Mouse (Mus musculus) adrenal gland, postnatal 10 days (tissue): ENCODE data around the gene Nprl2. TPM values are rescaled to one million over a fixed set of nuclear protein-coding genes. Genes with fewer than 3 reads are reported as not detected.
A peak's percentile ranks its signal among the peaks of the same experiment; 100 is the strongest.

Experiments
- DNase-seq: peaks from one replicate; pipeline ENCODE4 v3.0.0; 2021; ENCODE audit warnings: mixed read lengths
- total RNA-seq, 2 experiments: library from RNA; stranded (reverse); gene quantifications; 2 replicates each; pipeline ENCODE4 v1.2.3; 2021

Gene Nprl2
- total RNA-seq, 2 experiments from 2014 or later: 19.2 to 21.3 TPM

- DNase-seq: peak; percentile 58
Observed at GRCm38 (mm10) chr9:107534408-107535202, 7.4 kb upstream of the Nprl2 start.

DNA sequence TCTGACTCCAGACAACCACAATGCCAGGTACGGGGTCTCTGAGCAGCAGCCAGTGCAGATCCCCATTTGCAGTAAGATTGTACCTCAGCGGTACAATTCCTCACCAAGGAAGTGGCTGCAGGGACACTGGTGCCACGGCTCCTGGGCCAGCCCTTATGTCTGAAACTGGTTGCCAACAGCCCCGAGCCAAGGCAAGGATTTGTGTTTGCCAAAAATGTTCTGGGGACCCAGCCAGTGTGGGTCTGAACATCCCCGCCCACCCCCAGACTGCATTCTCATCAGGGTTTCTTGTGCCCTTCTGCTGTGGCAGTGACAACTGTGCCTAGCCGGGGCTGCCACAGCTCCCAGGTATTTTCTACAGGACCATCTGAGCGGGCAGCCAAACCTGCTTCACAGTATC is 3.8 kb upstream of the Nprl2 start:
- no peak for DNase-seq

DNA sequence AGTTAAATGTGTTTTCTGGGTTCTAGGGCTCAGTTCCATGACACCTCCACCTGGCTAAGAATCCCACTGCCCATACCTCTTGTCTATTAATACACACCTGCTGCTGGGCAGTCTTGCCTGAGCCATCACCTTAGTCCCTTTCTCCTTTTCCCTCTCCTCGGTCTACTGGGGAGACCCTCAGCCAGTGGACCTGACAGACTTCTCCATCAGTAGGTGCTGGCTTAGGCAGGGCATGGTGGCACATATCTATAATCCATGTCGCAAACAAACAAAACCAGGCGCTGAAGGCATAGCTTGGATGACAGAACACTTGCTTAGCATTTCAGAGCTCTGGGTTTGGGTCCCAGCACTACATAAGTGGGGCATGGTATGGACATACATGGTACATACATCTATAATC is 3.3 kb upstream of the Nprl2 start:
- no peak for DNase-seq

GRCm38 (mm10) chr9:107539940-107540339 is 2.1 kb upstream of the Nprl2 start:
- DNase-seq: no peak

GRCm38 (mm10) chr9:107540420-107540819 is 1.6 kb upstream of the Nprl2 start:
- DNase-seq: no peak

GRCm38 (mm10) chr9:107541005-107541404 is 1.0 kb upstream of the Nprl2 start:
- no peak for DNase-seq

DNA sequence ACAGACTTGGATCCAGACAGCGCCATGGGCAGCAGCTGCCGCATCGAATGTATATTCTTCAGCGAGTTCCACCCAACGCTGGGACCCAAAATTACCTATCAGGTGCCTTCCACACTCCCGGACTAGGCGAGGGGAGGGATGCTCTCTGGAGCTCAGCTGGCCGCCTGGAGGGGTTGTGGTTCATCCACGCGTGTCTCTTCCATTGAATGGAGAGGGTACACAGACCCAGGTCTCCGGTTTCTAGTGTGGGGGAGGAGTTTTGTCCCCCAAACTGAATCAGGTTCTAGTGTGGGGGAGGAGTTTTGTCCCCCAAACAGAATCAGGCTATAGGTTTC is 293 bp downstream of the Nprl2 start:
- no peak for DNase-seq

GRCm38 (mm10) chr9:107542721-107543120 is 695 bp downstream of the Nprl2 start:
- DNase-seq: no peak

GRCm38 (mm10) chr9:107543299-107543698 is 1.3 kb downstream of the Nprl2 start:
- DNase-seq: no peak

DNA sequence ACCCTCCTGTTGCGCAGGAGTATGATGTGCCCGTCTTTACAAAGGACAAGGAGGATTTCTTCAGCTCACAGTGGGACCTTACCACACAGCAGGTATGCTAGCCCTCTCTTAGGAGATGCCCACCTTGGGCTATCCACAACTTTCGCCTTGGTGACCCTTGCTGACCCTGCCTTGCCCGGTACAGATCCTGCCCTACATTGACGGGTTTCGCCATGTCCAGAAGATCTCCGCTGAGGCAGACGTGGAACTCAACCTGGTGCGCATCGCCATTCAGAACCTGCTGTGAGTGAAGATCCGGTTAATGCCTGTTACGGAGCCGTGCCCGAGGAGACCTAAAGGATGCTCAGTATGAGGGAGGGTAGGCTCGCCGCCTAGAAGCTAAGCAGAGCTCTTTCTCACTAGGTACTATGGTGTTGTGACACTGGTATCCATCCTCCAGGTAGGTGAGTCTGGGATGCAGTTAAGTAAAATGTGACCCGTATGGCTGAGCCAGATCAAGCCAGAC is 2.2 kb downstream of the Nprl2 start:
- DNase-seq: no peak

DNA sequence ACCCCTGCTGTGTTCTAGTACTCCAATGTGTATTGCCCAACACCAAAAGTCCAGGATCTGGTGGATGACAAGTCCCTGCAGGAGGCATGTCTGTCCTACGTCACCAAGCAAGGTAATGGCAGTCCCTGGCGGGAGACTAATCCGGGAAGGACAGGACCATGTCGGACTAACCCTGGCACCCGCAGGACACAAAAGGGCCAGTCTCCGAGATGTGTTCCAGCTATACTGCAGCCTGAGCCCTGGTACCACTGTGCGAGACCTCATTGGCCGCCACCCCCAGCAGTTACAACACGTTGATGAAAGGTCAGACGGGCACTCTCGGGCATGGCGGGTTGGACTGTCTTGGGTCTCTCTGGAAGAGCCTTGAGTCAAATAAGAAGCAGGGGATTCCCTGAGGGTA is 2.7 kb downstream of the Nprl2 start:
- DNase-seq: no peak

GRCm38 (mm10) chr9:107545199-107545598 is 3.2 kb downstream of the Nprl2 start:
- no peak for DNase-seq

DNA sequence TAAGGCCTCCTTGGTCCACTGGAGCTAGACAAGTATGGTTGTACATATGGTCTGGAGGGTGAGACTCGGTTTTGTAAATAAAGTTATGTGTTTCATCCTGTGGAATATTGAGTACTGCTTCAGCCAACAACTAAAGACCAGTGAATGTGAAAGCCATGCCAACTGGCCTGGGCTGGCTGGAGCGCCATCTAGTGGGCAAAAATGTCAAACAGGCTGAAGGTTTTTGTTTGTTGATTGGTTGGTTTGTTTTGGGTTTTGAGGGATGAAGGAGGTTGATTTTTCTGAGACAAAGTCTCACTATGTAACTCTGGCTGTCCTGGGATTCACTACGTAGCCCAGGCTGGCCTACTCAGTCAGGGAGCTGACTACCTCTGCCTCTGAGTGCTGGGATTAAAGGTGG is 3.6 kb downstream of the Nprl2 start:
- peak; percentile 88 for DNase-seq

- DNase-seq: peak; percentile 93
Observed at GRCm38 (mm10) chr9:107547026-107547425, 5.0 kb downstream of the Nprl2 start, which contains the start of gene Zmynd10. Gene Zmynd10, plus strand, starts transcription at chr9:107547298.

GRCm38 (mm10) chr9:107547957-107548356 is 5.9 kb downstream of the Nprl2 start:
- DNase-seq: no peak

- DNase-seq: no peak
Observed at GRCm38 (mm10) chr9:107548820-107549219, 6.8 kb downstream of the Nprl2 start.

DNA sequence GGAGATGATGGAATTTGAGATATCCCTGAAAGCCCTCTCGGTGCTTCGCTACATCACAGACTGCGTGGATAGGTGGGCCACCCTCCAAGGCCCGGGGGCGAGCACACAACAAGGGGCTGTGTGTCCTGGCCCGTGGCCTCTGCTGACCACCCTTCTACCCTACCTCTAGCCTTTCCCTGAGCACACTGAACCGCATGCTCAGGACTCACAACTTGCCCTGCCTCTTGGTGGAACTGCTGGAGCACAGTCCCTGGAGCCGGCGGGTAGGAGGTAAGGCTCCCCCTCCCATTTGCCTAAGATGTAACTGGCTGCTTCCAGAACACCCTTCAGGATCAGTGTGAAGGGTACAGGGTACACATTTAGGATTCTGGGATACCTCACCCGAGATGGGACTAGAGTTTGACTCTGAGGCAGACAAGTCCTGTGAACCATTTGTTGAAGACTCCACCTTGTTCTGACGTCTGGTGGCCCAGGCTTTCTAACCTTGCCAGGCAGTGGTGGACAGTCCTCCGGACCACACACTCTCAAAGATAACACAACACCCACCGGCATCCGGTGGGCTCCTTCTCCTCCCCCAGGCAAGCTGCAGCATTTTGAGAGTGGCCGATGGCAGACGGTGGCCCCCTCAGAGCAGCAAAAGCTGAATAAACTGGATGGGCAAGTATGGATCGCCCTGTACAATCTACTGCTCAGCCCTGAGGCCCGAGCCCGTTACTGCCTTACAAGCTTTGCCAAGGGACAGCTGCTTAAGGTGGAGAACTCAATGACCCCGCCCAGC is 7.5 kb downstream of the Nprl2 start:
- DNase-seq: no peak

DNA sequence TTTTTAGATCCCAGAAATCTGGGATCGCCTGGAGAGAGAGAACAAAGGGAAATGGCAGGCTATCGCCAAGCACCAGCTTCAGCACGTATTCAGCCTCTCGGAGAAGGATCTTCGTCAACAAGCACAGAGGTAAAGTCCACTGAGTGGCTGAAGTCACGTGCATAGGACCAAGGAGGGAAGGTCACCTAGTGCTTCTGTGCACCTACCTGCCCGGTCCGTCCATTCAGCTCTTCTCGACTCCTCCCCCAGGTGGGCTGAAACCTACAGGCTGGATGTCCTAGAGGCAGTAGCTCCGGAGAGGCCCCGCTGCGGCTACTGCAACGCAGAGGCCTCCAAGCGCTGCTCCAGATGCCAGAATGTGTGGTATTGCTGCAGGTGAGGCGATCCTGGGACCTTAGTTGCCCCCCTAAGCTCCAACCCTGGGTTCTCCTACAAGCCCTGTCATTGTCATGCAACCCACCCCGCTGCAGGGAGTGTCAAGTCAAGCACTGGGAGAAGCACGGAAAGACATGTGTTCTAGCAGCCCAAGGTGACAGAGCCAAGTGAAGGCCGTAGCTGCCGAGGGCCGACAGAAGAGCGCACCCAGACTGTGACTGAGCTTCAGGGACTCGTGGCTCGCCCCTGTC is 8.6 kb downstream of the Nprl2 start:
- DNase-seq: no peak

DNA sequence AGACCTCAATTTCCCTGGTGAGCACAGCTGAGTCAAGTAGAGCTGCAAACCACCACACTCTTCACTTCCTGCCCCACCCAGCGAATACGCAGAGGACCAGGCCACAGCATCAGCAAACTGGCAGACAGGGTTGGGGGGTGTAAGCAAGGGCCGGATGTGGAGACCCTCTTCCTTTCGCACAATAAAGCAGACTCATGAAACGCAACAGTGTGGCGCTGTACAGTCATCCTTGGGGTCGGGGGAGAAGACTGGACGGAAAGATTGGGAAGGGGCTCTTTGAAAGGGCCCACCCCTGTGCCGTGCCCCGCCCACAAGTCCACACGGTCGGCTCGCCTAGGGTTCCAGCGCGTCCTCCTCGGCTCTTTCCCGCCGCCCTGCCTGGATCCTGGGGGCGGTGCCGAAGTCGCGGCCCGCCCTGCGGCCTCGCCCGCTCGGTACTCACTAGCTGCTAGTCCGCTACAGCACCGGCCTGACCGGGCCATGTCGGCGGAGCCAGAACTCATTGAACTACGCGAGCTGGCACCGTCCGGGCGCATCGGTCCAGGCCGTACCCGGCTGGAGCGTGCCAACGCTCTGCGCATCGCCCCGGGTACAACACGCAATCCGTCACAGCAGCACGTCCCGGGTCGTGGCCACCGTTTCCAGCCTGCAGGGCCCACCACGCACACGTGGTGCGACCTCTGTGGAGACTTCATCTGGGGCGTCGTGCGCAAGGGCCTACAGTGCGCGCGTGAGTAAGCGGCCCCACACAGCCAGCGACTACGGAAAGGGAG is 9.3 kb downstream of the Nprl2 start, which contains the start of gene Rassf1:
Gene Rassf1 (plus strand): TSS at position 439 of the 773 bp plus-strand sequence.
- peak; percentile 84 for DNase-seq

GRCm38 (mm10) chr9:107551890-107552355 is 9.9 kb downstream of the Nprl2 start:
- DNase-seq: no peak

GRCm38 (mm10) chr9:107552690-107553393 is 10.8 kb downstream of the Nprl2 start:
- no peak for DNase-seq
